Mouse (Mus musculus): ENCODE measurements around the gene Syt7.

DNA sequence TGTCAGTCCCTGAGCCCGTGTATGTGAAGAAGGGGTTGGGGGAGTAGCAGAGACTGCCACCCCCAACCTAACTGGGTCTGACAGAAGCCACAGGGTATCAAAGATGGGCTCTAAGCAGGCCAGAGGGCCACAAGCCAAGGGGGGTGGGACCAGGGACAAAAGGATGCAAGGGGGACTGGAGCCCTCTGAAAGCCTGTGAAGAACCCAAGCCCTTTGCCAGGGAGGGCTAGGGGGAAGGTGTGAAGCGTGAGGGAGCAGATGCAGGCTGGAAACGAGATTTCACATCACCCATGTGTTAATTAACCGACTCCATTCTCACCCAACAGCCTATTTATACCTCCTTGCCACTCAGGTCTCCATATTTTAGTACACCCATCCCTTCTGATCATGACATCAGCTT is 43.0 kb downstream of the Syt7 start:
- TF ChIP-seq CTCF (IDR thresholded peaks at IDR 0.05; ENCODE audit: low read depth, low read length) (no peak), GATA2 (IDR thresholded peaks at IDR 0.05; ENCODE audit: borderline replicate concordance, low read depth, low read length) (no peak), GATA1 (IDR thresholded peaks at IDR 0.05; ENCODE audit: borderline replicate concordance, low read length) (no peak), TAL1 (conservative IDR thresholded peaks at IDR 0.05; ENCODE audit: low read depth, low read length) (no peak)

All from G1E (cell line).